Mouse (Mus musculus) heart, embryonic 14.5 days (tissue): ENCODE data around the gene Nmnat2. TPM values are rescaled to one million over a fixed set of nuclear protein-coding genes. Genes with fewer than 3 reads are reported as not detected.

Experiments used
- ATAC-seq: fragments of 200-750 bp; cut with Nextera tagmentation; 2 replicates; pipeline ENCODE4 v1.8.0; 2017; ENCODE audit warnings: low read depth, moderate TSS enrichment; ENCODE audit not compliant: insufficient number of reproducible peaks, insufficient read depth, low FRiP score
- H3K27ac ChIP-seq, 2 experiments: fragments of 200-500 bp in 1 of 2; fragments of 300-500 bp in 1 of 2; sonication (generic) in 1 of 2; replicated peaks in 1 of 2; 2 replicates each; pipeline ENCODE4 v1.5.1; 2012 to 2014; ENCODE audit warnings: low read depth in 2 of 2, low read length in 2 of 2, control low read depth in 1 of 2, mild to moderate bottlenecking in 1 of 2, mixed read lengths in 1 of 2; ENCODE audit not compliant: control insufficient read depth in 1 of 2, insufficient read depth in 1 of 2
- H3K27me3 ChIP-seq: fragments of 300-500 bp; sonication (generic); 2 replicates; pipeline ENCODE4 v1.6.1; 2014; ENCODE audit warnings: mild to moderate bottlenecking, low read length, control low read depth; ENCODE audit not compliant: control insufficient read depth, insufficient read depth
- H3K36me3 ChIP-seq: fragments of 300-500 bp; sonication (generic); 2 replicates; pipeline ENCODE4 v1.6.1; 2014; ENCODE audit warnings: mild to moderate bottlenecking, control low read depth, low read length, mixed read lengths; ENCODE audit not compliant: control insufficient read depth, insufficient read depth
- H3K4me1 ChIP-seq, 2 experiments: fragments of 200-500 bp in 1 of 2; fragments of 300-500 bp in 1 of 2; sonication (generic) in 1 of 2; 2 replicates each; pipeline ENCODE4 v1.6.1; 2012 to 2014; ENCODE audit warnings: low read length in 2 of 2, control low read depth in 1 of 2, mixed read lengths in 1 of 2; ENCODE audit not compliant: control insufficient read depth in 2 of 2, insufficient read depth in 2 of 2
- H3K4me2 ChIP-seq: fragments of 300-500 bp; sonication (generic); 2 replicates; pipeline ENCODE4 v1.6.1; 2014; ENCODE audit warnings: mild to moderate bottlenecking, low read length
- H3K4me3 ChIP-seq, 2 experiments: fragments of 200-500 bp in 1 of 2; fragments of 300-500 bp in 1 of 2; sonication (generic) in 1 of 2; 2 replicates each; pipeline ENCODE4 v1.5.1; 2012 to 2014; ENCODE audit warnings: low read length in 2 of 2, mild to moderate bottlenecking in 2 of 2, control low read depth in 1 of 2, low read depth in 1 of 2, moderate library complexity in 1 of 2; ENCODE audit not compliant: control insufficient read depth in 1 of 2, insufficient read depth in 1 of 2
- H3K9ac ChIP-seq: fragments of 300-500 bp; sonication (generic); 2 replicates; pipeline ENCODE4 v1.6.1; 2014; ENCODE audit warnings: mild to moderate bottlenecking, low read length
- H3K9me3 ChIP-seq: fragments of 300-500 bp; sonication (generic); 2 replicates; pipeline ENCODE4 v1.6.1; 2016; ENCODE audit warnings: low read length, control low read depth; ENCODE audit not compliant: control insufficient read depth
- WGBS: fragments of 180-500 bp; shearing (Covaris S2); extraction: QIAGEN DNeasy Blood & Tissue Kit; methylation state at CpG from one replicate; pipeline ENCODE4 v1.1.7; 2014; 5-methylcytosine and 5-hydroxymethylcytosine counted together
- polyA plus RNA-seq: library from polyadenylated mRNA; unstranded; fragments of >200 nt; fragmentation: Nextera tagmentation; extraction: Ambion mirVana; gene quantifications from 2 replicates; pipeline ENCODE4 v1.2.1, GENCODE M21; 2014

Gene Nmnat2
- polyA plus RNA-seq, 1 experiment from 2014 or later: 1.1 TPM

DNA sequence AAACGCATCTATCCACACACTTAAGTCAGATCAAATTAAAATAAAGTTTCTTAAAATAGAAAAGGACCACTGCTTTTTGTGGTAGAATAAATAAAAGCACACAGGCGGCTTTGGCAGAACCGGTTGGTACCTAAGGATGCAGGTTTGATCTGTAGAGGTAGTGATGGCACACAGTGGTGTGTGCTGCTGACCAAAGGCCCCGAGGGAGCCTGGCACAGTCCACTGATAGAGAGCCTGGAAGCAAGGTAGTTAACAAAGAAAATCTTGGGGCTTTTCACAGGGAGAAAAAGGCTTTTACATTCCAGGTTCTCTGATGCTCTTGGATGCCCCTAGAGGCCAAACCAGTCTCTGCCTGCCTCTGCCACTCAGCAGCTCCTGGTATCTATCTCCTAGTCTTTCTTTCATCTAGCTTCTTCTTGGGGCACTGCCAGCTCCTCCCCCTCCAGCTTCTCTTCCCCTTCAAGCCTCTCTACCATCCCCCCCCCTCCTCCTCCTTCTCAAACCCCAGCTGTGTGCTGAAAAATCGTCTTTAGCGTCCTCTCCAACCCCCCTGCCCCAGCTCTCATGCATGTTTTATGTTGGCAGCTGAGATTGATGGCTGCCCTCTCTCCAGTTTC, 80.6 kb downstream of the Nmnat2 start:
- no peak for ATAC-seq

DNA sequence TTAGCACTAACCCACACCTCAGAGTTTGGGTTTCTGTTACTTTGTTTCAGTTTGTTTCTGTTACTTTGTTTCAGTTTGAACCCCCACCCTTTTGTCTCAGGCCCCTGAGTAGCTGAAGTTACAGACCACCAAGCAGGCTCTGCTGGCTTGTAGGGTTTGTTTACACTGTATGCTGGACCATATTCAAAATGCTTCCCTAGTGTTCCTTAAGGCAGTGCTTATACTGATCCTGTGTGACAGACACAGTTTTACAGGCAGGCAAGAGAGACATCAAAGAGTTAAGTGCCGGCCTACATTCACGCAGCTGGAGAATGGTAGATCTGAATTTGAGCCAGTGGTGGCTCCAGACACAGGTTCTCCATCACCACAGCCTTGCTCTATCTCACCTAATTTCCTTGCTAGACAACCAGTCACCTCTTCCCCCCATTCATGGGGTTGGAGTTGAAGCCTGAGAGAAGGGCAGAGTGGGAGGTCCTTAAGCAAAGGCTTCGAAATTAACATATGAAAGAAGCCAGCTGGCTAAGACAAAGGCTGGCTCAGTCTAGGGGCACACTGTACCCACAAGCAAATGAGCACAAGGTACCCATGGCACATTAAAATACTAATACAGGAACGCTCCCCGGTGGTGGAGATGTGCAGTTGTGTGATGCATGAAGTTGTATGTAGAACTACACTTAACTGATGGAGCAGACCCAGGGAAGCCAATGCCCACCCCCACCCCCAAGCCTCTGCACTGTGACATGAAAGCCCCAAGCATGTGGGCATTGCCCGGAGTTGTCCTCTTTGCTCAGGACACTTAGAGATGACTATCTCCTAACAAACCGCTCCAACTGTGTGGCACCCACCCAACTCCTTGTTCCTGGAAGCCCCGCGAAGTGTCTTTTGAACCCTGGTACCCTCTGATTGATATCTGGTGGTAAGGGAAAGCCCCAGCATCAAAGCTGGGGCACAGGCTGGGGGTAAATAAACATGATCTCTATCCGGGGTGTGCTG, 82.9 kb downstream of the Nmnat2 start:
- Histone ChIP-seq H3K4me1 (peaks cover 7 to 19% of the 10 kb centered on the region in 2 experiments), H3K27me3 (no peaks in the 10 kb centered on the region), H3K36me3 (no peaks in the 10 kb centered on the region), H3K27ac (no peak overlapping the region), H3K4me2 (no peak overlapping the region), H3K4me3 (no peak overlapping the region), H3K9me3 (no peaks in the 10 kb centered on the region), H3K9ac (no peak overlapping the region)
- 74% methylated on average over 10 of the region's 10 CpGs for WGBS
- ATAC-seq: no peak

More for the DNA sequence above, 80.6 kb downstream of the Nmnat2 start:
- Histone ChIP-seq H3K4me2 (no peak overlapping the region), H3K36me3 (no peaks in the 10 kb centered on the region), H3K9me3 (no peaks in the 10 kb centered on the region), H3K4me1 (peaks cover 7 to 19% of the 10 kb centered on the region in 2 experiments), H3K27me3 (no peaks in the 10 kb centered on the region), H3K4me3 (no peak overlapping the region), H3K9ac (no peak overlapping the region), H3K27ac (no peak overlapping the region)
- 34% methylated on average over 6 of the region's 6 CpGs for WGBS

DNA sequence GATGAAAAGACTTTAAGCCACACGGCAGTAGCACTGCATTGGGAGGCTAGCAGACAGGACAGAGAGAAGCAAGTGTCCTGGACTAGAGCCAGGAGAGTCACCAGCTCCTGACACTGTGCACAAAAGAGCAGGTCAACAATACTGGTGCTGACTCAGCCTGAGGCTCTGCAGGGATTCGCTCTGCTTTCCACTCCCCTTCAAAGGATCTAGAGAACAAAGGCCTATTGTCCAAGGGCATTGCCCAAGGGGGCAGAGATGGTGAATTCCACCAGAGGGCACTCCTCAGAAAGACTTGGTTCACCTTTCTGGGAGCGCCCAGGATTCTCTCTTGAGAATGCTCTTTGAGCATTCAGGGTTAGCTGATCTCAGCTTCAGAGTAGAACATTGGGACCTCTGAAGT, 85.3 kb downstream of the Nmnat2 start:
- no peaks in the 10 kb centered on the region for H3K27me3 ChIP-seq
- no peak overlapping the region for H3K4me3 ChIP-seq
- no peak overlapping the region for H3K4me2 ChIP-seq
- ATAC-seq: no peak
- H3K9ac ChIP-seq: no peak overlapping the region
- WGBS: 34% methylated on average over 3 of the region's 3 CpGs
- no peaks in the 10 kb centered on the region for H3K36me3 ChIP-seq
- peaks cover 5 to 6% of the 10 kb centered on the region in 2 experiments; a peak in 3 of 4 replicates for H3K4me1 ChIP-seq
- no peak overlapping the region for H3K27ac ChIP-seq
- no peaks in the 10 kb centered on the region for H3K9me3 ChIP-seq

DNA sequence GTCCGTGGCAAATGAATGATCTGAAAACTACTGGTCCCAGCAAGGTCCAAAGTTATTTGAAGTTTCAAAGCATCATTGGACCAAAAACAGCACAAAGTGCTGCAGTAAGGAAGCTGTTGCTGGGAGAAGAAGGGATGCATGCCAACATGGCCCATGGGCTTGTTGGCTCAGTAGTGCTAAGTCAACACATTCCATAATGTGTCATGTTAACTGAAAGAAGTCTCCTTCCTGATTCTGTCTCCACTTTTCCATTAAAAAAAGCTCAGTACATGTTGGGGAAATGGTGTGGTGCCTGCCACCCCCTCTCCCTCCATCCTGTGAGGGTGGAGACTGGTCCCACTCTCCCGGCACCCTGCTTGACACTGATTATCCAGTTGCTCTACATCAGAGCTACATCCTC, 86.3 kb downstream of the Nmnat2 start:
- no peak overlapping the region for H3K27ac ChIP-seq
- ATAC-seq: no peak
- WGBS: 67% methylated on average over 2 of the region's 2 CpGs

DNA sequence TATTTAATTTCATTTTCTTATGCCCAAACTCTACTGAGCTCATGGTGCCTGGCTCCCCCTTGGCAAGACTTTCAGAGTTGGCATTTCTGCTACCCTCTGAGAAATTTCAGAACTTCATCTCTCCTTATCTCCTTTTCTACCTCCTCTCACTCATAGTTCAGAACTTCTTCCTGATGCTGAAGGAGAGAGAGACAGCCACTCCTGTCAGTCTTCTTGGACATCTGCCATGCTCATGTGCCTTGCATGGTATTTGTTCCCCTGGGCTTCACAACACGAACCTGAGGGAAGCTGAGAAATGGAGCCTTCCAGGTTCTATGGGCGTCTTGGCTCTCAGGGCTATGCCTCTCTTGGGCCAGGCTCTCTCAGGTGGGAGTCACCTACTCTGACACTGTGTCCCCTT, 87.5 kb downstream of the Nmnat2 start:
- 73% methylated on average over 2 of the region's 2 CpGs for WGBS
- no peak overlapping the region for H3K4me2 ChIP-seq
- H3K4me1 ChIP-seq: peaks cover 5 to 6% of the 10 kb centered on the region in 2 experiments; a peak in 3 of 4 replicates
- no peak overlapping the region for H3K27ac ChIP-seq
- H3K9me3 ChIP-seq: no peaks in the 10 kb centered on the region
- no peak overlapping the region for H3K4me3 ChIP-seq
- no peaks in the 10 kb centered on the region for H3K27me3 ChIP-seq
- ATAC-seq: no peak
- H3K36me3 ChIP-seq: no peaks in the 10 kb centered on the region
- H3K9ac ChIP-seq: no peak overlapping the region

More for the DNA sequence above, 86.3 kb downstream of the Nmnat2 start:
- H3K27me3 ChIP-seq: no peaks in the 10 kb centered on the region
- H3K9me3 ChIP-seq: no peaks in the 10 kb centered on the region
- H3K4me2 ChIP-seq: no peak overlapping the region
- no peaks in the 10 kb centered on the region for H3K36me3 ChIP-seq
- H3K4me3 ChIP-seq: no peak overlapping the region
- H3K4me1 ChIP-seq: peaks cover 5 to 6% of the 10 kb centered on the region in 2 experiments; a peak in 3 of 4 replicates
- H3K9ac ChIP-seq: no peak overlapping the region

DNA sequence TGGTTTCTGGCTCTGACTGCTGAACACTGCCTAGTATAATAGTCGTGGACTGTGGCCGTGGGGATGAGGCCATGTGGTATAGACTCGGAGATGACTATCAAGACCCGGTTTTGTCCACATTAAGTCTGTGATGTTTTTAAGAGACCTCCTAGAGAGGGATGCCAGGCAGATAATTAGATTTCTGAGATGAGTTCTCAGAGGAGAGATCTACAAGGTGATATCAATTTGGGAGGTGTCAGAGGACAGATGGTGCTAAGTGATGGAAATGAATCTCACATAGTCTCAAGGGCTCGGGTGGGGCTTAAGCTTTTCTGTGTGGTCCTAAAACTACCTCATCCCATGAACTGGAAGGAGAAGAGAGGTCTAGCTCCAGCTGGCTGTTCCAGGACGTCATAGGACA, 88.5 kb downstream of the Nmnat2 start:
- Histone ChIP-seq H3K4me3 (no peak overlapping the region), H3K36me3 (no peaks in the 10 kb centered on the region), H3K4me1 (peaks cover 10% of the 10 kb centered on the region in 2 experiments; a peak in 3 of 4 replicates), H3K4me2 (no peak overlapping the region), H3K27ac (no peak overlapping the region), H3K27me3 (no peaks in the 10 kb centered on the region), H3K9ac (no peak overlapping the region), H3K9me3 (no peaks in the 10 kb centered on the region)
- ATAC-seq: no peak
- WGBS: 40% methylated on average over 6 of the region's 6 CpGs

DNA sequence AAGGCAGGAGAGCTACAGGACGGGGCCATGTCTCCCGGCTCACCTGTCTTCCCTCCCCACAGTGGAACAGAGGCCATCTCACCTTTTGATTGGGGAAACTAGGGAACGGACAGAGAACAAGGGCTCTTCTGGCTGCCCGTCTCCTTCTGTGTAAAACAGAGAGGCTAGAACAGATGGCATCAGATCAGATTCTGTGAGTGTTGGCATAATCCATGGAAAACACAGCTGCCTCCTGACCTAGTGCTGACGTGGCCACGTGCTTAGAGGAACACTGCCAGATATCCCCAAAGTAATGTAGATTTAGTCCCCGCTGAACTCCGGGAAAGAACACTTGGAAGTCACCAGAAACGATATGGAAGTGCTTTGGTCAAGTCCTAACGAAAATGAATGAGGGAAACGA, 90.6 kb downstream of the Nmnat2 start:
- 66% methylated on average over 11 of the region's 11 CpGs for WGBS
- H3K9me3 ChIP-seq: no peaks in the 10 kb centered on the region
- H3K9ac ChIP-seq: no peak overlapping the region
- no peak for ATAC-seq
- no peak overlapping the region for H3K27ac ChIP-seq
- no peaks in the 10 kb centered on the region for H3K27me3 ChIP-seq
- H3K4me3 ChIP-seq: no peak overlapping the region
- H3K4me1 ChIP-seq: peaks cover 11 to 14% of the 10 kb centered on the region in 2 experiments
- H3K36me3 ChIP-seq: no peaks in the 10 kb centered on the region
- H3K4me2 ChIP-seq: no peak overlapping the region
